Mouse (Mus musculus): ENCODE measurements around the gene Glis3.

- no peak for TF ChIP-seq CTCF (IDR thresholded peaks at IDR 0.05)
- TF ChIP-seq EP300 (IDR thresholded peaks at IDR 0.05) = no peak
Observed at GRCm38 (mm10) chr19:28663148-28663547, 16.7 kb downstream of the Glis3 start.
